Mouse (Mus musculus) C2C12 (cell line): ENCODE results near the gene Rsph6a. TPM values are rescaled to one million over a fixed set of nuclear protein-coding genes. Genes with fewer than 3 reads are reported as not detected.

ENCODE experiments used
- H3K27me3 ChIP-seq: one replicate; pipeline ENCODE4 v1.6.1; 2011; ENCODE audit not compliant: control insufficient read depth, insufficient read depth, insufficient read length
- H3K36me3 ChIP-seq: one replicate; pipeline ENCODE4 v1.6.1; 2011; ENCODE audit not compliant: control insufficient read depth, insufficient read depth
- H3K4me3 ChIP-seq: one replicate; pipeline ENCODE4 v1.5.1; 2011; ENCODE audit warnings: mild to moderate bottlenecking, control low read depth; ENCODE audit not compliant: poor library complexity, insufficient read depth, severe bottlenecking
- H3K79me2 ChIP-seq: one replicate; pipeline ENCODE4 v1.6.1; 2011; ENCODE audit not compliant: control insufficient read depth, insufficient read depth
- H3K79me3 ChIP-seq: one replicate; pipeline ENCODE4 v1.6.1; 2011; ENCODE audit warnings: low read depth, control low read depth
- H3ac ChIP-seq: one replicate; pipeline ENCODE3; 2011; ENCODE audit warnings: low read depth; ENCODE audit not compliant: control insufficient read depth, insufficient read length
- CEBPB ChIP-seq: IDR thresholded peaks from one replicate; pipeline ENCODE4 v1.6.1; 2011; ENCODE audit warnings: low read depth, mild to moderate bottlenecking, control low read depth, moderate library complexity
- CTCF ChIP-seq: IDR thresholded peaks from one replicate; pipeline ENCODE4 v1.5.1; 2011; ENCODE audit not compliant: control insufficient read depth, insufficient read depth, insufficient read length
- FOSL1 ChIP-seq: IDR thresholded peaks from one replicate; pipeline ENCODE4 v1.8.0; 2011; ENCODE audit warnings: mild to moderate bottlenecking, low read length; ENCODE audit not compliant: poor library complexity, insufficient read depth, severe bottlenecking
- MAX ChIP-seq: IDR thresholded peaks from one replicate; pipeline ENCODE4 v1.6.1; 2011; ENCODE audit warnings: mild to moderate bottlenecking, control low read depth
- MYOD1 ChIP-seq: IDR thresholded peaks from one replicate; pipeline ENCODE4 v1.6.1; 2011; ENCODE audit warnings: low read depth; ENCODE audit not compliant: control insufficient read depth, insufficient read length
- MYOG ChIP-seq: IDR thresholded peaks from one replicate; pipeline ENCODE4 v1.6.1; 2011; ENCODE audit not compliant: control insufficient read depth, insufficient read length; ENCODE audit errors: extremely low read depth
- USF1 ChIP-seq: IDR thresholded peaks from one replicate; pipeline ENCODE4 v1.6.1; 2011; ENCODE audit warnings: low read depth, mild to moderate bottlenecking, control low read depth, moderate library complexity
- long read RNA-seq, 2 experiments: library from polyadenylated mRNA; unstranded; transcript quantifications; one replicate each; pipeline ENCODE4 v2.0.0; 2019 to 2020
- polyA plus RNA-seq: library from polyadenylated mRNA; unstranded; fragments of >200 nt; fragmentation: generic; extraction: Trizol; gene quantifications from one replicate; pipeline ENCODE4 v1.2.1, GENCODE M21; 2012; ENCODE audit warnings: missing spikeins

The Rsph6a gene
- 0.09 TPM for polyA plus RNA-seq
- long read RNA-seq, experiment 1, result 0 reads
- long read RNA-seq, experiment 2, result 0 reads

DNA sequence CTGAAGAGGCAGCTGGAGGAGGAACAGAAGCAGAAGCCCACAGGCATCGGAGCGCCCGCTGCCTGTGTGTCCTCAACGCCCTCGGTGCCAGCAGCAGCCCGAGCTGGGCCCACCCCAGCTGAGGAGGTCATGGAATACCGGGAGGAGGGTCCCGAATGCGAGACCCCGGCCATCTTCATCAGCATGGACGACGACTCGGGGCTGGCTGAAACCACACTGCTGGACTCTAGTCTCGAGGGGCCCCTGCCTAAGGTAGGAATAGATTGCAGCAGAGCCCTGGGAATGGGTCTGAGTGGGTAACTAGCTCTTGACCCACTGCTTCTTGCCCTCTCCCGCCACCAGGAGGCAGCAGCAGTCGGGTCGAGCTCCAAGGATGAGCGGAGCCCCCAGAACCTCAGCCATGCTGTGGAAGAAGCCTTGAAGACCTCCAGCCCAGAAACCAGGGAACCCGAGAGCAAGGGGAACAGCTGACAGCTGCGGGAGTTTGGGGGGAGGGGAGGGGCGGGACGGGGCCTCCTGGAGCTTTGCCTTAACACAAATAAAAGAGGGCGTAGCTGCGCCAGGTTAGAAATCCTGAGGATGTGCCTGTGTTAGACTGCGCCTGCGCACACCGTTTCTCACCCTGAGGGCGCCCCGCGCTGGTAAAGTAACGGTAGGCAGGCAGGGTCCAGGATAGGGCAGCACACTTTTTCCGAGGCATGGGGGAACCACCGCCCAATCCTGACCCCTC, at the start of gene Rsph6a:
Gene Rsph6a, plus strand, starts transcription at position 644 of the 730 bp plus-strand sequence.
- TF ChIP-seq CEBPB (no peak), CTCF (peak; percentile 17), MYOG (no peak), MAX (no peak), USF1 (no peak), MYOD1 (no peak)
- H3K36me3 ChIP-seq, result peaks cover 12% of the 10 kb centered on the region
- no peaks in the 10 kb centered on the region for H3K27me3 ChIP-seq
- no peak within 1 kb of the TSS for H3K4me3 ChIP-seq
- no peaks in the 10 kb centered on the region for H3K79me3 ChIP-seq
- no peaks in the 10 kb centered on the region for H3K79me2 ChIP-seq
- no peak within 1 kb of the TSS for H3ac ChIP-seq

GRCm38 (mm10) chr7:19005417-19006121, 48.9 kb upstream of the Rsph6a start:
- Histone ChIP-seq H3K27me3 (no peaks in the 10 kb centered on the region), H3K36me3 (peaks cover 4% of the 10 kb centered on the region), H3ac (peak overlapping the region; percentile 97), H3K79me3 (peaks cover 18% of the 10 kb centered on the region), H3K79me2 (peaks cover 33% of the 10 kb centered on the region), H3K4me3 (no peak overlapping the region)
- TF ChIP-seq MYOG, result no peak
- no peak for TF ChIP-seq MYOD1
- TF ChIP-seq MAX, result no peak
- no peak for TF ChIP-seq CTCF
- TF ChIP-seq CEBPB, result no peak
- TF ChIP-seq USF1, result no peak
- no peak for TF ChIP-seq FOSL1

DNA sequence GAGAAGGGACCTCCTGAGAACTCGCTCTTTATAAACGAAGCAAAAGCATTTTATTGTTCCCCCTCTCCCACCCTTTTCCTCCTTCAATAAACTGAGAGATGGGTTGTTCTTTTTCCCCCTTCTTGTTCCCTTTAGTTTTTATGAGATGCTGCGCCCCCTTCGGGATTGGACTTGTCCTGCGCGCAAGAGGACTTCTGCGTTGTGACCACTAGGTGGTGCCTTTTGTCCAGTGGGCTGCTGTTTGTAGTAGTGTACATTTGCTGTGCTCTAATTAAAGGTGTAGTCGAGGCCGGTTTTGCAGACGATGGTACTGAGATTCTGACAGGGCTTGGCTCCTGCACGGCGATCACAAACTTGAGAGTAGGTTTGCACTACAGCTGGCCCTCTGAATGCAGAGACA, 48.0 kb upstream of the Rsph6a start:
- H3ac ChIP-seq, result no peak overlapping the region
- peaks cover 4% of the 10 kb centered on the region for H3K36me3 ChIP-seq
- H3K4me3 ChIP-seq, result no peak overlapping the region
- H3K79me3 ChIP-seq, result peaks cover 18% of the 10 kb centered on the region
- TF ChIP-seq MYOG, result no peak
- TF ChIP-seq CTCF, result peak; percentile 95
- no peaks in the 10 kb centered on the region for H3K27me3 ChIP-seq
- peaks cover 33% of the 10 kb centered on the region for H3K79me2 ChIP-seq

GRCm38 (mm10) chr7:19007026-19007977, 47.2 kb upstream of the Rsph6a start:
- Histone ChIP-seq H3K79me2 (peaks cover 33% of the 10 kb centered on the region), H3K36me3 (peaks cover 4% of the 10 kb centered on the region), H3K4me3 (no peak overlapping the region), H3ac (no peak overlapping the region), H3K79me3 (peaks cover 18% of the 10 kb centered on the region), H3K27me3 (no peaks in the 10 kb centered on the region)
- TF ChIP-seq CEBPB (no peak), MYOD1 (no peak), USF1 (no peak), MAX (no peak), FOSL1 (no peak)

DNA sequence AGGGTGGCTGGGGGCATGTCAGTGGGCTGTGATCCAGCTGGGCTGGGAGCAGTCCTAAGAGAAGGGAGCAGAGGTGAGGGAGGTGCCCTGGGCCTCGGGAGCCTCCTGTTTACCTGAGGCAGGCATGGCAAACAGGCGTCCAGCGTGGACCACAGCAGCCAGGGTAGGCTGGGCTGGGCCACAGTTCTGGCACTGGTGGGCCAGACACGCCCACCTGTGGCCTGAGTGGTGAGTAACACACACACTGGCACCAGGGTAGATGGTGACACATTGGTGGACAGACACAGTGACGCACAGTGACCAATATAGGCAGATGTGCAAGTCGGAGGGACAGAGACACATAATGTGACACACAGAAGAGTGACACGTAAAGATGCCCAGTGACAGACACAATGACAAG, 43.9 kb upstream of the Rsph6a start:
- Histone ChIP-seq H3K4me3 (no peak overlapping the region), H3K79me2 (peaks cover 19% of the 10 kb centered on the region), H3K36me3 (peaks cover 4% of the 10 kb centered on the region), H3K27me3 (no peaks in the 10 kb centered on the region), H3K79me3 (peaks cover 10% of the 10 kb centered on the region), H3ac (no peak overlapping the region)
- TF ChIP-seq MAX, result no peak
